Mouse (Mus musculus): ENCODE results near the gene Lrrc31.

GRCm38 (mm10) chr3:30646761-30647160 lies 52.9 kb downstream of the Lrrc31 start:
- no peak for TF ChIP-seq CTCF (IDR thresholded peaks at IDR 0.05; ENCODE audit: low read depth)
- no peak for TF ChIP-seq EP300 (IDR thresholded peaks at IDR 0.05; ENCODE audit: low read depth)
